Comparison of ENCODE assay signal across 18 mouse cellular contexts in the genomic region with DNA sequence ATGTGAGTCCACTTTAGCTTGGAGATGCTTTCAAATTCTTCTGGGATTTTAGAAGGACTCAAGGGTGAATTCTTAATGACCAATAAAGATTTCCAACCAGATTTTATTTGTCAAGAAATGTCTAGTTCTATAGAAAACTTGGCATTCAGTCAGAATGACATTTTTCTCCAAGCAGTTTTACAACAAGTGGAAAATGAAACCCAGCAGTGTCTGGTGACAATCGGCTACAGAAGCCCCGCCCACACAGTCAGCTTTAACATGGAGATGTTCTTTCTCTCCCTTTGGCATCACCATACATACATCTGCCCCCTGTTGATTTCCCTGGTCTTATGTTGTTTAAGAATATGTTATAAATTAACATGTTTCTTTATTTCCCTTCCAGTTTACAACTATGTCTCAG.
"Had no signal": no experiment of that assay in that cellular context is flagged by ENCODE, and none has a peak within 500 bp of the region (broad histone marks: within the 10 kb centered on the region; RNA-seq: fewer than 3 reads in every experiment).

No protein-coding gene starts in this region.

- H3K9me3 ChIP-seq: limb, embryonic 13.5 days; liver, embryonic 15.5 days; midbrain, embryonic 15.5 days; neural tube, embryonic 12.5 days had no signal

- H3K9ac ChIP-seq: limb, embryonic 13.5 days; liver, embryonic 15.5 days; midbrain, embryonic 15.5 days; neural tube, embryonic 12.5 days had no signal

- H3K4me1 ChIP-seq: liver, embryonic 15.5 days; megakaryocyte, embryonic 14.5 days had no signal

- ATAC-seq: inflammation-experienced regulatory T-cells, adult 6 months; midbrain, embryonic 15.5 days had no signal

- H3K4me2 ChIP-seq: limb, embryonic 13.5 days; liver, embryonic 11.5 days; liver, embryonic 15.5 days; midbrain, embryonic 11.5 days; midbrain, embryonic 15.5 days; neural tube, embryonic 12.5 days had no signal

- H3K27me3 ChIP-seq: limb, embryonic 13.5 days; liver, embryonic 15.5 days; megakaryocyte, embryonic 14.5 days; midbrain, embryonic 15.5 days; neural tube, embryonic 12.5 days had no signal

- DNase-seq: kidney, adult 2 months; kidney, postnatal 25 days; lung, adult 2 months; retina, postnatal 1 day; right cerebral cortex, postnatal 4 days; spleen, adult 18-20 months; thymus, adult 18-20 months; thymus, postnatal 14 days had no signal

- H3K4me3 ChIP-seq: layer of hippocampus, adult 2 months; limb, embryonic 13.5 days; liver, embryonic 15.5 days; megakaryocyte, embryonic 14.5 days; midbrain, embryonic 15.5 days; neural tube, embryonic 12.5 days had no signal

- H3K27ac ChIP-seq: layer of hippocampus, adult 2 months; limb, embryonic 13.5 days; liver, embryonic 15.5 days; macrophage; midbrain, embryonic 15.5 days; neural tube, embryonic 12.5 days had no signal

- H3K36me3 ChIP-seq: liver, embryonic 15.5 days; midbrain, embryonic 15.5 days; neural tube, embryonic 12.5 days had no signal
